In genomic region chr11:20831600-20832137, GRCm38 (mm10) we compare ENCODE assay signal across 8 mouse cellular contexts. TPM values are rescaled to one million over a fixed set of nuclear protein-coding genes. Genes with fewer than 3 reads are reported as not detected.
DNase-seq lines count a peak whose midpoint lies in the region; ATAC-seq and TF ChIP-seq lines count a peak whose summit lies in the region.

No protein-coding gene starts in this region.

- peak; percentile 11 for DNase-seq in layer of hippocampus, adult 11-12 months (ENCODE audit: low spot score)
- no peak for DNase-seq in layer of hippocampus, adult 9-11 months
- no peak for DNase-seq in forebrain, embryonic 10.5 days (ENCODE audit: extremely low spot score, low spot score)
- DNase-seq in lung, adult 2 months: peak; percentile 16
- no peak for DNase-seq in urinary bladder, postnatal 14 days (ENCODE audit: low spot score)

- ATAC-seq in intestine, embryonic 15.5 days: peak; percentile 48

- TF ChIP-seq CTCF in bone marrow, adult 2 months (IDR thresholded peaks at IDR 0.05; ENCODE audit: control insufficient read depth, insufficient read depth, low read length): no peak
- TF ChIP-seq CTCF in lung, adult 2 months (IDR thresholded peaks at IDR 0.05; ENCODE audit: insufficient read depth, low read length): no peak
- TF ChIP-seq CTCF in olfactory bulb, adult 2 months (IDR thresholded peaks at IDR 0.05; ENCODE audit: insufficient read depth, low read depth, low read length): no peak

- H3K27ac ChIP-seq in bone marrow, adult 2 months (ENCODE audit: control insufficient read depth, insufficient read depth, low read depth, low read length, poor library complexity): no peak overlapping the region
- peak overlapping the region; percentile 97 for H3K27ac ChIP-seq in forebrain, embryonic 10.5 days
- peak overlapping the region; percentile 91 for H3K27ac ChIP-seq in intestine, embryonic 15.5 days
- H3K27ac ChIP-seq in olfactory bulb, adult 2 months (ENCODE audit: insufficient read depth, low read depth, low read length): peak overlapping the region; percentile 68; the same call in 1 of the 2 replicates

- WGBS in bone marrow, adult 2 months: 20% methylated on average over 11 of the region's 11 CpGs
- WGBS in forebrain, embryonic 10.5 days: 22% methylated on average over 11 of the region's 11 CpGs
- 19% methylated on average over 11 of the region's 11 CpGs for WGBS in intestine, embryonic 15.5 days
- 14% methylated on average over 11 of the region's 11 CpGs for WGBS in lung, adult 2 months
- 5% methylated on average over 11 of the region's 11 CpGs for WGBS in olfactory bulb, adult 2 months

- H3K9ac ChIP-seq in intestine, embryonic 15.5 days: peak overlapping the region; percentile 93

- H3K4me3 ChIP-seq in bone marrow, adult 2 months (replicated peaks; ENCODE audit: control insufficient read depth, low read depth, low read length): peak overlapping the region; percentile 74
- peak overlapping the region; percentile 94 for H3K4me3 ChIP-seq in forebrain, embryonic 10.5 days
- H3K4me3 ChIP-seq in intestine, embryonic 15.5 days (replicated peaks): peak overlapping the region; percentile 93
- peak overlapping the region; percentile 88 for H3K4me3 ChIP-seq in lung, adult 2 months (replicated peaks; ENCODE audit: extremely low read depth, low read depth, low read length)
- peak overlapping the region; percentile 77 for H3K4me3 ChIP-seq in olfactory bulb, adult 2 months (ENCODE audit: insufficient read depth, low read depth, low read length)

- peaks cover 39% of the 10 kb centered on the region for H3K27me3 ChIP-seq in forebrain, embryonic 10.5 days (ENCODE audit: poor library complexity, severe bottlenecking)
- H3K27me3 ChIP-seq in intestine, embryonic 15.5 days (replicated peaks): no peaks in the 10 kb centered on the region

- H3K4me1 ChIP-seq in bone marrow, adult 2 months (ENCODE audit: control insufficient read depth, insufficient read depth, low read length): no peaks in the 10 kb centered on the region
- peaks cover 40% of the 10 kb centered on the region for H3K4me1 ChIP-seq in forebrain, embryonic 10.5 days
- H3K4me1 ChIP-seq in intestine, embryonic 15.5 days (replicated peaks): peaks cover 16% of the 10 kb centered on the region
- H3K4me1 ChIP-seq in lung, adult 2 months (ENCODE audit: control insufficient read depth, insufficient read depth, low read length): peaks cover 10% of the 10 kb centered on the region
- H3K4me1 ChIP-seq in olfactory bulb, adult 2 months (ENCODE audit: control insufficient read depth, insufficient read depth, low read length): peaks cover 13% of the 10 kb centered on the region

- H3K9me3 ChIP-seq in forebrain, embryonic 10.5 days: no peaks in the 10 kb centered on the region
- H3K9me3 ChIP-seq in intestine, embryonic 15.5 days: no peaks in the 10 kb centered on the region

- no peak for TF ChIP-seq POLR2A in bone marrow, adult 2 months (IDR thresholded peaks at IDR 0.05; ENCODE audit: borderline replicate concordance, control insufficient read depth, low read depth, low read length)
- no peak for TF ChIP-seq POLR2A in lung, adult 2 months (IDR thresholded peaks at IDR 0.05; ENCODE audit: borderline replicate concordance, extremely low read depth, low read depth, low read length)
- no peak for TF ChIP-seq POLR2A in olfactory bulb, adult 2 months (IDR thresholded peaks at IDR 0.05; ENCODE audit: insufficient read depth, low read depth, low read length)

- H3K36me3 ChIP-seq in forebrain, embryonic 10.5 days (replicated peaks): peaks cover 27% of the 10 kb centered on the region
- H3K36me3 ChIP-seq in intestine, embryonic 15.5 days: 0 out of 2 replicates have a peak, but pooled peaks cover 5% of the 10 kb centered on the region

- H3K4me2 ChIP-seq in intestine, embryonic 15.5 days (replicated peaks): peak overlapping the region; percentile 90

RNA-seq across cellular contexts. Expression of gene Lgalsl, which starts 0.8 kb away (rescaled TPM):
- 5.9 and 12.2 TPM in 2 replicates for polyA plus RNA-seq in bone marrow, adult 2 months (2011; ENCODE audit: insufficient read depth, insufficient read length, low replicate concordance, missing spikeins)
- polyA plus RNA-seq in forebrain, embryonic 10.5 days (2016; fragmentation: Nextera tagmentation; extraction: Ambion mirVana): 26.5 and 27.2 TPM in 2 replicates
- polyA plus RNA-seq in intestine, embryonic 15.5 days (2015; fragmentation: Nextera tagmentation; extraction: Ambion mirVana): 35.5 and 39.7 TPM in 2 replicates
- 11.3 and 16.6 TPM in 2 replicates for polyA plus RNA-seq in lung, adult 2 months (2012; rRNA removed)
- not detected in 2 replicates for polyA plus RNA-seq in olfactory bulb, adult 2 months (2012; ENCODE audit: insufficient read depth, insufficient read length, low replicate concordance, missing spikeins)

Comparison
In these comparisons a context has a peak if more than half of its experiments do, and no peak if none do; other contexts are left out.
1. DNase-seq: peak in layer of hippocampus, adult 11-12 months (single experiment) and lung, adult 2 months (single experiment); none in layer of hippocampus, adult 9-11 months (single experiment), forebrain, embryonic 10.5 days (single experiment) and urinary bladder, postnatal 14 days (single experiment).
2. Peak in every context shown above with its lines, with median percentiles within 50 percentile points of each other: H3K4me3 ChIP-seq.